Mouse (Mus musculus) limb, embryonic 14.5 days (tissue): ENCODE data around the gene Pparg. TPM values are rescaled to one million over a fixed set of nuclear protein-coding genes. Genes with fewer than 3 reads are reported as not detected.

ENCODE experiments used
- ATAC-seq: fragments of 200-750 bp; cut with Nextera tagmentation; 2 replicates; pipeline ENCODE4 v1.8.0; 2017; ENCODE audit warnings: low read depth, moderate number of reproducible peaks, moderate TSS enrichment; ENCODE audit not compliant: low FRiP score
- DNase-seq: peaks from one replicate; pipeline ENCODE4 v3.0.0-alpha.2; 2015; ENCODE audit warnings: low spot score
- H3K27ac ChIP-seq: fragments of 300-500 bp; sonication (generic); replicated peaks from 2 replicates; pipeline ENCODE4 v1.5.1; 2014; ENCODE audit warnings: low read depth, mild to moderate bottlenecking, low read length, moderate library complexity, mixed read lengths
- H3K27me3 ChIP-seq: fragments of 300-500 bp; sonication (generic); 2 replicates; pipeline ENCODE4 v1.6.1; 2014; ENCODE audit warnings: low read length, mixed read lengths; ENCODE audit not compliant: control insufficient read depth, insufficient read depth
- H3K36me3 ChIP-seq: fragments of 300-500 bp; sonication (generic); 2 replicates; pipeline ENCODE4 v1.6.1; 2014; ENCODE audit warnings: mild to moderate bottlenecking, low read length, moderate library complexity, mixed read lengths; ENCODE audit not compliant: control insufficient read depth, insufficient read depth
- H3K4me1 ChIP-seq: fragments of 300-500 bp; sonication (generic); 2 replicates; pipeline ENCODE4 v1.6.1; 2014; ENCODE audit warnings: antibody characterized with exemption, low read length, mixed read lengths; ENCODE audit not compliant: control insufficient read depth, insufficient read depth
- H3K4me2 ChIP-seq: fragments of 300-500 bp; sonication (generic); replicated peaks from 2 replicates; pipeline ENCODE4 v1.6.1; 2014; ENCODE audit warnings: low read depth, mild to moderate bottlenecking, low read length, moderate library complexity; ENCODE audit not compliant: severe bottlenecking
- H3K4me3 ChIP-seq: fragments of 300-500 bp; sonication (generic); replicated peaks from 2 replicates; pipeline ENCODE4 v1.5.1; 2014; ENCODE audit warnings: low read length
- H3K9ac ChIP-seq: fragments of 300-500 bp; sonication (generic); 2 replicates; pipeline ENCODE4 v1.6.1; 2014; ENCODE audit warnings: mild to moderate bottlenecking, low read depth, low read length, moderate library complexity; ENCODE audit not compliant: severe bottlenecking
- H3K9me3 ChIP-seq: fragments of 300-500 bp; sonication (generic); 2 replicates; pipeline ENCODE4 v1.6.1; 2016; ENCODE audit warnings: low read length; ENCODE audit not compliant: control insufficient read depth
- POLR2A ChIP-seq: fragments of 200-500 bp; IDR thresholded peaks from 2 replicates; pipeline ENCODE4 v1.8.0; 2012; ENCODE audit warnings: inconsistent platforms, mild to moderate bottlenecking, moderate library complexity, borderline replicate concordance; ENCODE audit not compliant: insufficient read depth, insufficient read length; ENCODE audit errors: extremely low read depth
- WGBS: fragments of 180-500 bp; shearing (Covaris S2); extraction: QIAGEN DNeasy Blood & Tissue Kit; methylation state at CpG from one replicate; pipeline ENCODE4 v1.1.7; 2014; 5-methylcytosine and 5-hydroxymethylcytosine counted together
- polyA plus RNA-seq, 2 experiments: library from polyadenylated mRNA; depleted of rRNA in 1 of 2; stranded (reverse) in 1 of 2; unstranded in 1 of 2; fragments of >200 nt; fragmentation: Nextera tagmentation in 1 of 2; extraction: Ambion mirVana in 1 of 2; gene quantifications; 2 replicates each; pipeline versions ENCODE4 v1.2.1 to v1.2.3; 2012 to 2014

Pparg gene
- polyA plus RNA-seq, 2 experiments: 2.1 to 2.3 TPM

DNA sequence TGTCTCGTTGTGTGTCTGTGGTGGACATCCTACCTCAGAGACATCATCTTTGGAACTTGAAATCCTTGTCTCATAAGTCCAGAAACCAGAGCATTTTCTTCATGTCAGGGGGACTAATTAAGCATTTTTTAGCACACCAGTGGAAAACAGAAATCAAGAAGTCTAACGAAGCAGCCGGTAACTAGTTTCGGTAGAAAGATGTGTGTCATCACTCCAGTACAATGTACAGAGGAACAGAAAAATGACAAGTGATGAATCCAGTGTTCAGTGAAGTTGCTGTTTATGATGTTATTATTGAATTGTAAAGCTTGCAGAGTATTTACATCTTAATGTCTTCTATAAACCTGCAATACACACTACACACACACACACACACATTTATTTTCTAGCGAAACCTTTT, 19.8 kb downstream of the Pparg start:
- Histone ChIP-seq H3K4me3 (no peak overlapping the region), H3K27me3 (no peaks in the 10 kb centered on the region), H3K27ac (no peak overlapping the region), H3K9ac (no peak overlapping the region), H3K4me2 (no peak overlapping the region), H3K9me3 (no peaks in the 10 kb centered on the region), H3K36me3 (no peaks in the 10 kb centered on the region), H3K4me1 (no peaks in the 10 kb centered on the region)
- DNase-seq: no peak
- ATAC-seq: no peak
- TF ChIP-seq POLR2A: no peak
- 89% methylated on average over 5 of the region's 5 CpGs for WGBS

GRCm38 (mm10) chr6:115382712-115383111, 22.0 kb downstream of the Pparg start:
- ATAC-seq (no peak), DNase-seq (no peak)
- H3K27me3 ChIP-seq: no peaks in the 10 kb centered on the region
- H3K36me3 ChIP-seq: no peaks in the 10 kb centered on the region
- no peak overlapping the region for H3K4me2 ChIP-seq
- no peaks in the 10 kb centered on the region for H3K9me3 ChIP-seq
- TF ChIP-seq POLR2A: no peak
- no peaks in the 10 kb centered on the region for H3K4me1 ChIP-seq
- WGBS: 79% methylated on average over 5 of the region's 5 CpGs
- no peak overlapping the region for H3K27ac ChIP-seq
- H3K9ac ChIP-seq: no peak overlapping the region
- H3K4me3 ChIP-seq: no peak overlapping the region

- ATAC-seq (no peak), DNase-seq (no peak)
- Histone ChIP-seq H3K27ac (no peak overlapping the region), H3K36me3 (no peaks in the 10 kb centered on the region), H3K9me3 (no peaks in the 10 kb centered on the region), H3K27me3 (no peaks in the 10 kb centered on the region), H3K9ac (no peak overlapping the region), H3K4me2 (no peak overlapping the region), H3K4me3 (no peak overlapping the region), H3K4me1 (no peaks in the 10 kb centered on the region)
- no peak for TF ChIP-seq POLR2A
- WGBS: 69% methylated on average over 4 of the region's 4 CpGs
These were observed 29.3 kb downstream of the Pparg start for GRCm38 (mm10) chr6:115389945-115390540.

- no peak overlapping the region for H3K27ac ChIP-seq
- ATAC-seq: no peak
- 59% methylated on average over 3 of the region's 3 CpGs for WGBS
- H3K27me3 ChIP-seq: no peaks in the 10 kb centered on the region
- no peak for DNase-seq
- no peaks in the 10 kb centered on the region for H3K4me1 ChIP-seq
- H3K4me2 ChIP-seq: no peak overlapping the region
- TF ChIP-seq POLR2A: no peak
- no peak overlapping the region for H3K9ac ChIP-seq
- H3K9me3 ChIP-seq: no peaks in the 10 kb centered on the region; the same call in 1 of the 2 replicates
- no peak overlapping the region for H3K4me3 ChIP-seq
- no peaks in the 10 kb centered on the region for H3K36me3 ChIP-seq
These were observed 36.2 kb downstream of the Pparg start for GRCm38 (mm10) chr6:115396911-115397310.

- Histone ChIP-seq H3K27me3 (no peaks in the 10 kb centered on the region), H3K36me3 (no peaks in the 10 kb centered on the region), H3K27ac (no peak overlapping the region), H3K9me3 (no peaks in the 10 kb centered on the region; the same call in 1 of the 2 replicates), H3K4me3 (no peak overlapping the region), H3K4me2 (no peak overlapping the region), H3K4me1 (no peaks in the 10 kb centered on the region), H3K9ac (no peak overlapping the region)
- no peak for TF ChIP-seq POLR2A
- 74% methylated on average over 2 of the region's 2 CpGs for WGBS
- DNase-seq (no peak), ATAC-seq (no peak)
These were observed 43.6 kb downstream of the Pparg start for GRCm38 (mm10) chr6:115404354-115404753.

- TF ChIP-seq POLR2A: no peak
- DNase-seq: no peak
- Histone ChIP-seq H3K36me3 (no peaks in the 10 kb centered on the region), H3K9me3 (no peaks in the 10 kb centered on the region), H3K27me3 (no peaks in the 10 kb centered on the region), H3K9ac (no peak overlapping the region), H3K27ac (no peak overlapping the region), H3K4me1 (no peaks in the 10 kb centered on the region), H3K4me2 (no peak overlapping the region), H3K4me3 (no peak overlapping the region)
- ATAC-seq: no peak
- WGBS: 39% methylated on average over 1 of the region's 1 CpGs
These were observed 50.7 kb downstream of the Pparg start for GRCm38 (mm10) chr6:115411477-115411876.
